Mouse (Mus musculus) thymus, adult 2 months (tissue): Measurements from ENCODE around the gene Rcan2.

Experiments used
- CTCF ChIP-seq: fragments of 200-500 bp; IDR thresholded peaks from 2 replicates; pipeline ENCODE4 v1.5.1; 2012; ENCODE audit warnings: mild to moderate bottlenecking, control low read depth, low read length, moderate library complexity, borderline replicate concordance; ENCODE audit not compliant: control insufficient read depth, poor library complexity, insufficient read depth; ENCODE audit errors: extremely low read depth
- POLR2A ChIP-seq: fragments of 200-500 bp; IDR thresholded peaks from 2 replicates; pipeline ENCODE4 v1.6.1; 2012; ENCODE audit warnings: mild to moderate bottlenecking, low read length, control low read depth, moderate library complexity; ENCODE audit not compliant: control insufficient read depth, poor library complexity, insufficient read depth; ENCODE audit errors: extremely low read depth

GRCm38 (mm10) chr17:43832401-43833124 lies 31.4 kb downstream of the Rcan2 start:
- no peak for TF ChIP-seq POLR2A
- no peak for TF ChIP-seq CTCF
